Mouse (Mus musculus) thymus, adult 2 months (tissue): ENCODE results near the gene 1600002K03Rik.

Source experiments
- CTCF ChIP-seq: fragments of 200-500 bp; IDR thresholded peaks from 2 replicates; pipeline ENCODE4 v1.5.1; 2012; ENCODE audit warnings: mild to moderate bottlenecking, control low read depth, low read length, moderate library complexity, borderline replicate concordance; ENCODE audit not compliant: control insufficient read depth, poor library complexity, insufficient read depth; ENCODE audit errors: extremely low read depth
- POLR2A ChIP-seq: fragments of 200-500 bp; IDR thresholded peaks from 2 replicates; pipeline ENCODE4 v1.6.1; 2012; ENCODE audit warnings: mild to moderate bottlenecking, low read length, control low read depth, moderate library complexity; ENCODE audit not compliant: control insufficient read depth, poor library complexity, insufficient read depth; ENCODE audit errors: extremely low read depth

DNA sequence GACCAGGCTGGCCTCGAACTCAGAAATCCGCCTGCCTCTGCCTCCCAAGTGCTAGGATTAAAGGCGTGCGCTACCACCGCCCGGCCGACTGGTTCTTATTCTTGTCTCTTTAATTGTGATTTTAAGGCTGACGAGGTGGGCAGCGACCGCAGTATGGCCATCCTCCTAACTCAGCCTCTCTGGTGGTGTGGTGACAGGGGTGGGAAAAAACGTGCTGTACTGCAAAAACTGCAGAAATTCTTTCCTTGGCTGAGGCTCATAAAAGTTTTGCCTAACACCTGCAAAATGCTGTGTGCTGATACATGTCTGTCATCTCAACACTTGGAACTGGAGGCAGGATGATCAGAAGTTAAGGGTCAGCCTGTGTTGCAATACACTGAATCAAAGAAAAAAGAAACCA lies 614 bp downstream of the 1600002K03Rik start:
- no peak for TF ChIP-seq POLR2A
- TF ChIP-seq CTCF, result no peak
